Mouse (Mus musculus): ENCODE results near the gene Rtn2. TPM values are rescaled to one million over a fixed set of nuclear protein-coding genes. Genes with fewer than 3 reads are reported as not detected.

Rtn2 gene
- total and polyA plus RNA-seq, 2 experiments from 2014 or later: 51.7 to 108 TPM

DNA sequence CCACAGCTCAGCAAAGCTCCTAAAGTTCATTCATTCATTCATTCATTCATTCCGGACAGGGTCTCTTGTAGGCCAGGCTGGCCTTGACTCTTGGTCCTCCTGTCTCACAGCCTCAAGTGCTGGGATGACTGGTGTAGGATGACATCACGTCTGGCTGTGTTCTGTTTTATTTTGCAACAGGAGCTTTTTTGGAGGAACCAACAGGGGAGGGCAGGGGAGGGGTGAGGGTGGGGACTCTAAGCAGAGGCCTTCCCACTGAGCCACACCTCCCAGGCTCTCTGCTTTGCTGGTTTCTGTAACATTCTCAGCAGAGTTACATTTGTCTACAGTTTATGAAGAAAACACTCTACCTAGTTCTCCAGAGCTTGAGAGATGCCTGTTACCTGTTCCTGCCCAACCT is 55.6 kb downstream of the Rtn2 start:
- TF ChIP-seq CTCF (IDR thresholded peaks at IDR 0.05; ENCODE audit: low read depth): no peak
- 51% methylated on average over 2 of the region's 2 CpGs for WGBS
- H3K9ac ChIP-seq (replicated peaks; ENCODE audit: low read depth, low read length): no peak overlapping the region

DNA sequence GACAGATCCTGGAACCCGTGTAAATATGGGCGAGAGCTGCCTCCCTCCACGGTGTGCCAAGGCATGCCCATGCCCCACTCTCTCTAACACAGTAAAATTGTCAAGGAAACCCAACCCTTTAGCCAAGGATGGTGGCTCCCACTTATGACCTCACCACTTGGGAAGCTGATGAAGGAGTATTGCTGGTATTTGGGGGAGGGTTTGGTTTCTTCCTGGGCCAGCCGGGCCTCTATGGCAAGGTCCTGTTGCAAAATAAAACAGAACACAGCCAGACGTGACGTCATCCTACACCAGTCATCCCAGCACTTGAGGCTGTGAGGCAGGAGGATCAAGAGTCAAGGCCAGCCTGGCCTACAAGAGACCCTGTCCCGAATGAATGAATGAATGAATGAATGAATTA is 56.2 kb downstream of the Rtn2 start:
- no peak for ATAC-seq (ENCODE audit: insufficient read depth, low read depth)

More for the DNA sequence above, 55.6 kb downstream of the Rtn2 start:
- H3K27ac ChIP-seq (ENCODE audit: low read depth): no peak overlapping the region
- H3K27me3 ChIP-seq (ENCODE audit: control insufficient read depth, insufficient read depth, low read length): no peaks in the 10 kb centered on the region
- H3K4me3 ChIP-seq (ENCODE audit: low read depth, low read length): no peak overlapping the region
- H3K4me2 ChIP-seq (ENCODE audit: low read depth, low read length): no peak overlapping the region
- no peaks in the 10 kb centered on the region for H3K36me3 ChIP-seq (replicated peaks; ENCODE audit: control insufficient read depth, insufficient read depth, low read length)
- H3K4me1 ChIP-seq (ENCODE audit: control insufficient read depth, insufficient read depth): peaks cover 22% of the 10 kb centered on the region; the same call in 1 of the 2 replicates
- no peak for ATAC-seq (ENCODE audit: insufficient read depth, low read depth)
- no peaks in the 10 kb centered on the region for H3K9me3 ChIP-seq (replicated peaks; ENCODE audit: control insufficient read depth, low read length)
- DNase-seq (ENCODE audit: low spot score): no peak

DNA sequence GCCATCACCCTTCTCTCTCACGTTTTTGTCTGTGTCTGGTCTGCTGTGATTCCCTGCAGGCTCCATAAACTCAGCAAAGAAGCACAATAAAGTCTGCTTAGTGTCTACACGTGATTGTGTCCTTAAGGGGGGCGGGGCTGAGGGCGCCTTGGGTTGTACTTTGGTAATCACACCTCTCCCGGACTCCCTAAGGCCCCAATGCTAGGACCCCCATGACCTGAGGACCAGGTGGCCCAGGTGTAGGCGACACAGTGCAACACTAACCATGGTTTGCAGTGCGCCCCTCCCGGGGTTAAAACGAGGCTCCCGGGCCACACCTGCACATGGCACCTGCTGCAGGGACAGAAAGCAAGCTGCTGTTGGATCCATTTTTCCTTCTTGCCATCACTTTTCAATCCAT is 58.8 kb downstream of the Rtn2 start:
- peaks cover 19% of the 10 kb centered on the region for H3K4me1 ChIP-seq (ENCODE audit: control insufficient read depth, insufficient read depth)
- ATAC-seq (ENCODE audit: insufficient read depth, low read depth) (no peak), DNase-seq (ENCODE audit: low spot score) (no peak)
- no peaks in the 10 kb centered on the region for H3K27me3 ChIP-seq (ENCODE audit: control insufficient read depth, insufficient read depth, low read length)
- H3K9ac ChIP-seq (replicated peaks; ENCODE audit: low read depth, low read length): no peak overlapping the region
- H3K27ac ChIP-seq (ENCODE audit: low read depth): peak overlapping the region; percentile 85
- H3K9me3 ChIP-seq (replicated peaks; ENCODE audit: control insufficient read depth, low read length): no peaks in the 10 kb centered on the region
- peak overlapping the region; percentile 71 for H3K4me2 ChIP-seq (ENCODE audit: low read depth, low read length)
- TF ChIP-seq EP300 (IDR thresholded peaks at IDR 0.05; ENCODE audit: low read depth) (no peak), CTCF (IDR thresholded peaks at IDR 0.05; ENCODE audit: low read depth) (no peak)
- H3K4me3 ChIP-seq (ENCODE audit: low read depth, low read length): peak overlapping the region; percentile 47
- 10% methylated on average over 10 of the region's 10 CpGs for WGBS
- H3K36me3 ChIP-seq (replicated peaks; ENCODE audit: control insufficient read depth, insufficient read depth, low read length): no peaks in the 10 kb centered on the region

More for the DNA sequence above, 56.2 kb downstream of the Rtn2 start:
- Histone ChIP-seq H3K4me3 (ENCODE audit: low read depth, low read length) (no peak overlapping the region), H3K27me3 (ENCODE audit: control insufficient read depth, insufficient read depth, low read length) (no peaks in the 10 kb centered on the region), H3K9me3 (replicated peaks; ENCODE audit: control insufficient read depth, low read length) (no peaks in the 10 kb centered on the region), H3K4me1 (ENCODE audit: control insufficient read depth, insufficient read depth) (peaks cover 19% of the 10 kb centered on the region; the same call in 1 of the 2 replicates), H3K36me3 (replicated peaks; ENCODE audit: control insufficient read depth, insufficient read depth, low read length) (no peaks in the 10 kb centered on the region), H3K4me2 (ENCODE audit: low read depth, low read length) (no peak overlapping the region), H3K9ac (replicated peaks; ENCODE audit: low read depth, low read length) (no peak overlapping the region), H3K27ac (ENCODE audit: low read depth) (no peak overlapping the region)
- no peak for DNase-seq (ENCODE audit: low spot score)
- TF ChIP-seq CTCF (IDR thresholded peaks at IDR 0.05; ENCODE audit: low read depth) (no peak), EP300 (IDR thresholded peaks at IDR 0.05; ENCODE audit: low read depth) (no peak)
- WGBS: 49% methylated on average over 7 of the region's 7 CpGs

DNA sequence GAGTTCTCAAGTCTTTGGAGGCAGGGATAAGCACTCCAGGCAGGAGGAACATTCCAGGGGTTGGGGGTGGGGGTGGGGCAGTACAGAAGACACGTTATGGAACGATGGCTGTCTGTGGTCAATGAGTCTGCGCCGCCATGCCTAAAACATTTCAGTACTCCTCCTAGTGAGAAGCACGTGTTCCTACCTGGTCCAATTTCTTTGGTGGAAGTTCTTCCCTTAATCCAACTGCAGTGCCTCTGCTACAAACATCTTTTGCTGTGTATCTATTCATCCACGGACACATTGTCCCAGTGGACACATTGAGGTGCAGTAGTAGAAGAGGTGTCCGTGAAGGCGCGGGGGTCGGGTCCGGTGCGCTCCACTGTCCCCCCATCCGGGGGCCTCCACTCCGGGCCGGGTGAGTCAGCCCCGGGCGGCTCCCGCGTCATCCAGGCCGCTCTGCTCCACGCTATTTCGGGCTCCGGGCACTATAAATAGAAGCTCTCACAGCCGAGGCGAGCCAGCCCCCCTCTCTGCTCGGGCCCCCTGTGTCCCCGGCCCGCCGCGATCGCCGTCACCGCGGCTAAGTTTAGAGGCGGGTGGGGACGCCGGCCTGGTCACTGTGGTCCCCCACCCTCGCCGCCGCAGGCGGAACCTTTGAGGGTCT is 59.5 kb downstream of the Rtn2 start:
- Histone ChIP-seq H3K36me3 (replicated peaks; ENCODE audit: control insufficient read depth, insufficient read depth, low read length) (no peaks in the 10 kb centered on the region), H3K27ac (ENCODE audit: low read depth) (peak overlapping the region; percentile 85), H3K9ac (replicated peaks; ENCODE audit: low read depth, low read length) (peak overlapping the region; percentile 15; the same call in 1 of the 2 replicates), H3K4me1 (ENCODE audit: control insufficient read depth, insufficient read depth) (peaks cover 19% of the 10 kb centered on the region), H3K27me3 (ENCODE audit: control insufficient read depth, insufficient read depth, low read length) (no peaks in the 10 kb centered on the region), H3K4me2 (ENCODE audit: low read depth, low read length) (peak overlapping the region; percentile 71), H3K9me3 (replicated peaks; ENCODE audit: control insufficient read depth, low read length) (no peaks in the 10 kb centered on the region), H3K4me3 (ENCODE audit: low read depth, low read length) (peak overlapping the region; percentile 47)
- peak; percentile 83 for ATAC-seq (ENCODE audit: insufficient read depth, low read depth)
- TF ChIP-seq EP300 (IDR thresholded peaks at IDR 0.05; ENCODE audit: low read depth) (0 out of 2 replicates have a peak, but pooled peaks have one; percentile 54), CTCF (IDR thresholded peaks at IDR 0.05; ENCODE audit: low read depth) (no peak)
- WGBS: 2% methylated on average over 41 of the region's 41 CpGs
- peak; percentile 87 for DNase-seq (ENCODE audit: low spot score)

DNA sequence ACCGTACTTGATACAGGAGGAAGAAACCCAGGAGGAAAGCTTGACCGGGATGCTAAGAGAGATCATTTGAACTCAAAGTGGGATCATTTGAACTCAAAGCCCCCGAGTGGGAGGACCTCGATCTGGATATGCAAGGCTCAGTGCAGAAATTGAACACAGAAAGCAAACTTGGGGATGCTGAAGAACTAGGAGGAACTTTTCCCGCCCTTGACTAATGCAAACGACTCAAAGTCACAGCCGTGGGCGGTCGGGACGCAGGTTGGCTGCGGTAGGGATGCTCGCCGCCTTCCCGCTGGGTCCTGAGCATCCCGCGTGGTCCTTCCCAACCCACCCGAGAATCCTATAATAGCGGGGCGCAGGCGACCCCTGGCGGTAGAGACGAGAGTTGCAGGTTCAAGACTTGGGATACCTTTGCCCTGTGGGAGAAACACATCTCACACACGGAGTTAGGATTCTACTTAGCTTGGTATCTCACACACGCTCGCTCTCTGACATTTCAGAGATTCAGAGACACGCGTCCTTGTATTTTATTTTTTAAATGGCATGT is 60.1 kb downstream of the Rtn2 start:
- Histone ChIP-seq H3K4me3 (ENCODE audit: low read depth, low read length) (peak overlapping the region; percentile 47), H3K9me3 (replicated peaks; ENCODE audit: control insufficient read depth, low read length) (no peaks in the 10 kb centered on the region), H3K27me3 (ENCODE audit: control insufficient read depth, insufficient read depth, low read length) (no peaks in the 10 kb centered on the region), H3K4me1 (ENCODE audit: control insufficient read depth, insufficient read depth) (peaks cover 19% of the 10 kb centered on the region), H3K9ac (replicated peaks; ENCODE audit: low read depth, low read length) (peak overlapping the region; percentile 15; the same call in 1 of the 2 replicates), H3K4me2 (ENCODE audit: low read depth, low read length) (peak overlapping the region; percentile 71), H3K27ac (ENCODE audit: low read depth) (peak overlapping the region; percentile 85), H3K36me3 (replicated peaks; ENCODE audit: control insufficient read depth, insufficient read depth, low read length) (no peaks in the 10 kb centered on the region)
- no peak for TF ChIP-seq EP300 (IDR thresholded peaks at IDR 0.05; ENCODE audit: low read depth)
- peak; percentile 98 for TF ChIP-seq CTCF (IDR thresholded peaks at IDR 0.05; ENCODE audit: low read depth)
- ATAC-seq (ENCODE audit: insufficient read depth, low read depth) (peak; percentile 54), DNase-seq (ENCODE audit: low spot score) (peak; percentile 84)
- WGBS: 1% methylated on average over 27 of the region's 27 CpGs
